Mouse (Mus musculus) kidney, embryonic 16.5 days (tissue): ENCODE measurements around the gene Scarf2. TPM values are rescaled to one million over a fixed set of nuclear protein-coding genes. Genes with fewer than 3 reads are reported as not detected.

Experiments
- ATAC-seq: fragments of 200-750 bp; cut with Nextera tagmentation; 2 replicates; pipeline ENCODE4 v1.8.0; 2017; ENCODE audit warnings: moderate TSS enrichment; ENCODE audit not compliant: low FRiP score, low TSS enrichment
- H3K27ac ChIP-seq: fragments of 300-500 bp; sonication (generic); 2 replicates; pipeline ENCODE4 v1.5.1; 2014; ENCODE audit warnings: low read length
- H3K27me3 ChIP-seq: fragments of 300-500 bp; sonication (generic); 2 replicates; pipeline ENCODE4 v1.6.1; 2014; ENCODE audit warnings: low read length, control low read depth, mixed read lengths; ENCODE audit not compliant: insufficient read depth
- H3K36me3 ChIP-seq: fragments of 300-500 bp; sonication (generic); 2 replicates; pipeline ENCODE4 v1.6.1; 2014; ENCODE audit warnings: low read length, control low read depth, mixed read lengths; ENCODE audit not compliant: insufficient read depth
- H3K4me1 ChIP-seq: fragments of 300-500 bp; sonication (generic); 2 replicates; pipeline ENCODE4 v1.6.1; 2014; ENCODE audit warnings: low read length, control low read depth, mixed read lengths; ENCODE audit not compliant: insufficient read depth
- H3K4me2 ChIP-seq: fragments of 300-500 bp; sonication (generic); replicated peaks from 2 replicates; pipeline ENCODE4 v1.6.1; 2014; ENCODE audit warnings: low read depth, low read length
- H3K4me3 ChIP-seq: fragments of 300-500 bp; sonication (generic); 2 replicates; pipeline ENCODE4 v1.5.1; 2014; ENCODE audit warnings: mild to moderate bottlenecking, low read length
- H3K9ac ChIP-seq: fragments of 300-500 bp; sonication (generic); replicated peaks from 2 replicates; pipeline ENCODE4 v1.6.1; 2014; ENCODE audit warnings: low read length
- H3K9me3 ChIP-seq: fragments of 300-500 bp; sonication (generic); 2 replicates; pipeline ENCODE4 v1.6.1; 2016; ENCODE audit warnings: low read length, control low read depth
- WGBS: fragments of 180-500 bp; shearing (Covaris S2); extraction: QIAGEN DNeasy Blood & Tissue Kit; methylation state at CpG from one replicate; pipeline ENCODE4 v1.1.7; 2014; 5-methylcytosine and 5-hydroxymethylcytosine counted together
- polyA plus RNA-seq: library from polyadenylated mRNA; unstranded; fragments of >200 nt; fragmentation: Nextera tagmentation; extraction: Ambion mirVana; gene quantifications from 2 replicates; pipeline ENCODE4 v1.2.1, GENCODE M21; 2015

Scarf2 gene
- polyA plus RNA-seq, 1 experiment from 2014 or later: 8.9 TPM

- no peak for ATAC-seq
- Histone ChIP-seq H3K36me3 (no peaks in the 10 kb centered on the region), H3K27ac (no peak overlapping the region), H3K4me1 (peaks cover 10% of the 10 kb centered on the region), H3K9ac (no peak overlapping the region), H3K27me3 (peaks cover 26% of the 10 kb centered on the region), H3K9me3 (no peaks in the 10 kb centered on the region), H3K4me3 (no peak overlapping the region), H3K4me2 (no peak overlapping the region)
- 85% methylated on average over 8 of the region's 8 CpGs for WGBS
Observed at GRCm38 (mm10) chr16:17816528-17816927, 19.4 kb downstream of the Scarf2 start.

GRCm38 (mm10) chr16:17826500-17826899 is 29.4 kb downstream of the Scarf2 start:
- Histone ChIP-seq H3K9me3 (no peaks in the 10 kb centered on the region), H3K4me3 (no peak overlapping the region), H3K27me3 (peaks cover 23% of the 10 kb centered on the region), H3K27ac (no peak overlapping the region), H3K36me3 (no peaks in the 10 kb centered on the region), H3K9ac (no peak overlapping the region), H3K4me1 (no peaks in the 10 kb centered on the region), H3K4me2 (no peak overlapping the region)
- WGBS: 65% methylated on average over 2 of the region's 2 CpGs
- ATAC-seq: no peak

GRCm38 (mm10) chr16:17828229-17828628 is 31.1 kb downstream of the Scarf2 start:
- Histone ChIP-seq H3K36me3 (no peaks in the 10 kb centered on the region), H3K9me3 (no peaks in the 10 kb centered on the region), H3K4me3 (no peak overlapping the region), H3K27me3 (peaks cover 37% of the 10 kb centered on the region), H3K4me1 (peaks cover 3% of the 10 kb centered on the region), H3K4me2 (no peak overlapping the region), H3K27ac (no peak overlapping the region), H3K9ac (no peak overlapping the region)
- 87% methylated on average over 2 of the region's 2 CpGs for WGBS
- no peak for ATAC-seq

- no peak overlapping the region for H3K4me3 ChIP-seq
- H3K4me2 ChIP-seq: no peak overlapping the region
- no peak; the same call in 1 of the 2 replicates for ATAC-seq
- H3K36me3 ChIP-seq: no peaks in the 10 kb centered on the region
- H3K27me3 ChIP-seq: peaks cover 43% of the 10 kb centered on the region
- no peak overlapping the region for H3K9ac ChIP-seq
- 65% methylated on average over 3 of the region's 3 CpGs for WGBS
- no peak overlapping the region for H3K27ac ChIP-seq
- H3K9me3 ChIP-seq: no peaks in the 10 kb centered on the region
- peaks cover 4% of the 10 kb centered on the region for H3K4me1 ChIP-seq
Observed at GRCm38 (mm10) chr16:17828867-17829266, 31.8 kb downstream of the Scarf2 start.

- Histone ChIP-seq H3K36me3 (no peaks in the 10 kb centered on the region), H3K4me3 (no peak overlapping the region), H3K9me3 (no peaks in the 10 kb centered on the region), H3K4me1 (peaks cover 4% of the 10 kb centered on the region), H3K27me3 (peaks cover 60% of the 10 kb centered on the region), H3K27ac (no peak overlapping the region), H3K4me2 (no peak overlapping the region), H3K9ac (no peak overlapping the region)
- WGBS: 64% methylated on average over 10 of the region's 10 CpGs
- peak; percentile 57; the same call in 1 of the 2 replicates for ATAC-seq
Observed at GRCm38 (mm10) chr16:17830385-17831178, 33.5 kb downstream of the Scarf2 start.

- 16% methylated on average over 11 of the region's 11 CpGs for WGBS
- Histone ChIP-seq H3K27me3 (peaks cover 72% of the 10 kb centered on the region), H3K4me1 (peaks cover 4% of the 10 kb centered on the region)
Observed at GRCm38 (mm10) chr16:17831781-17832180, 34.7 kb downstream of the Scarf2 start.

GRCm38 (mm10) chr16:17832821-17833220 is 35.7 kb downstream of the Scarf2 start, which contains the start of gene B830017H08Rik:
Gene B830017H08Rik (plus strand): TSS chr16:17833121.
- no peaks in the 10 kb centered on the region for H3K9me3 ChIP-seq
- H3K4me3 ChIP-seq: peak within 1 kb of the TSS; percentile 58
- H3K4me2 ChIP-seq: peak within 1 kb of the TSS; percentile 100
- WGBS: 32% methylated on average over 7 of the region's 7 CpGs
- peaks cover 77% of the 10 kb centered on the region for H3K27me3 ChIP-seq
- no peak for ATAC-seq
- no peak within 1 kb of the TSS for H3K27ac ChIP-seq
- peak within 1 kb of the TSS; percentile 60 for H3K9ac ChIP-seq
- peaks cover 4% of the 10 kb centered on the region for H3K4me1 ChIP-seq
- no peaks in the 10 kb centered on the region for H3K36me3 ChIP-seq

More at GRCm38 (mm10) chr16:17831781-17832180, 34.7 kb downstream of the Scarf2 start:
- Histone ChIP-seq H3K4me2 (no peak overlapping the region), H3K36me3 (no peaks in the 10 kb centered on the region), H3K9me3 (no peaks in the 10 kb centered on the region), H3K9ac (no peak overlapping the region), H3K27ac (no peak overlapping the region), H3K4me3 (no peak overlapping the region)
- ATAC-seq: no peak

- Histone ChIP-seq H3K27me3 (peaks cover 74% of the 10 kb centered on the region), H3K27ac (no peak overlapping the region), H3K9ac (peak overlapping the region; percentile 60), H3K4me2 (peak overlapping the region; percentile 100), H3K36me3 (no peaks in the 10 kb centered on the region), H3K4me3 (peak overlapping the region; percentile 58), H3K4me1 (peaks cover 4% of the 10 kb centered on the region), H3K9me3 (no peaks in the 10 kb centered on the region)
- WGBS: under 1% methylated on average over 29 of the region's 37 CpGs
- ATAC-seq: peak; percentile 2; the same call in 1 of the 2 replicates
Observed at GRCm38 (mm10) chr16:17833321-17833680, 36.2 kb downstream of the Scarf2 start.

GRCm38 (mm10) chr16:17833681-17834399 is 36.8 kb downstream of the Scarf2 start:
- peak overlapping the region; percentile 100 for H3K4me2 ChIP-seq
- peak; percentile 27; the same call in 1 of the 2 replicates for ATAC-seq
- WGBS: under 1% methylated on average over 81 of the region's 103 CpGs
- peaks cover 4% of the 10 kb centered on the region for H3K4me1 ChIP-seq
- peak overlapping the region; percentile 60 for H3K9ac ChIP-seq
- no peak overlapping the region for H3K27ac ChIP-seq
- H3K4me3 ChIP-seq: peak overlapping the region; percentile 58
- no peaks in the 10 kb centered on the region for H3K36me3 ChIP-seq
- H3K27me3 ChIP-seq: peaks cover 72% of the 10 kb centered on the region
- H3K9me3 ChIP-seq: no peaks in the 10 kb centered on the region
